Mouse (Mus musculus) midbrain, embryonic 13.5 days (tissue): ENCODE results near the gene Hist1h3c. TPM values are rescaled to one million over a fixed set of nuclear protein-coding genes. Genes with fewer than 3 reads are reported as not detected.
A peak's percentile ranks its signal among the peaks of the same experiment; 100 is the strongest.

Source experiments
- ATAC-seq: fragments of 200-750 bp; cut with Nextera tagmentation; 2 replicates; pipeline ENCODE4 v1.8.0; 2017; ENCODE audit warnings: mild to moderate bottlenecking, moderate TSS enrichment, moderate library complexity
- H3K27ac ChIP-seq: fragments of 300-500 bp; sonication (generic); 2 replicates; pipeline ENCODE4 v1.5.1; 2015; ENCODE audit warnings: inconsistent platforms, mild to moderate bottlenecking, moderate library complexity
- H3K27me3 ChIP-seq: fragments of 300-500 bp; sonication (generic); 2 replicates; pipeline ENCODE4 v1.6.1; 2015; ENCODE audit warnings: mild to moderate bottlenecking, inconsistent platforms
- H3K36me3 ChIP-seq: fragments of 300-500 bp; sonication (generic); 2 replicates; pipeline ENCODE4 v1.6.1; 2015; ENCODE audit warnings: mild to moderate bottlenecking, inconsistent platforms
- H3K4me1 ChIP-seq: fragments of 300-500 bp; sonication (generic); replicated peaks from 2 replicates; pipeline ENCODE4 v1.6.1; 2015; ENCODE audit warnings: inconsistent platforms
- H3K4me2 ChIP-seq: fragments of 300-500 bp; sonication (generic); replicated peaks from 2 replicates; pipeline ENCODE4 v1.6.1; 2015; ENCODE audit warnings: moderate library complexity, mild to moderate bottlenecking, inconsistent platforms
- H3K4me3 ChIP-seq: fragments of 300-500 bp; sonication (generic); replicated peaks from 2 replicates; pipeline ENCODE4 v1.5.1; 2015; ENCODE audit warnings: mild to moderate bottlenecking, inconsistent platforms
- H3K9ac ChIP-seq: fragments of 300-500 bp; sonication (generic); replicated peaks from 2 replicates; pipeline ENCODE4 v1.6.1; 2015; ENCODE audit warnings: mild to moderate bottlenecking, inconsistent platforms
- H3K9me3 ChIP-seq: fragments of 300-500 bp; sonication (generic); 2 replicates; pipeline ENCODE4 v1.6.1; 2016; ENCODE audit warnings: mild to moderate bottlenecking, inconsistent platforms
- WGBS: fragments of 180-500 bp; shearing (Covaris S2); methylation state at CpG from one replicate; pipeline ENCODE4 v1.1.7; 2015; 5-methylcytosine and 5-hydroxymethylcytosine counted together
- polyA plus RNA-seq: library from polyadenylated mRNA; unstranded; fragments of >200 nt; fragmentation: Nextera tagmentation; extraction: Ambion mirVana; gene quantifications from 2 replicates; pipeline ENCODE4 v1.2.1, GENCODE M21; 2015

The Hist1h3c gene
- polyA plus RNA-seq, 1 experiment from 2014 or later, result 3.2 TPM

GRCm38 (mm10) chr13:23744421-23745380 lies 701 bp downstream of the Hist1h3c start:
- Histone ChIP-seq H3K27ac (peak overlapping the region; percentile 19; the same call in 1 of the 2 replicates), H3K4me2 (peak overlapping the region; percentile 66), H3K9ac (peak overlapping the region; percentile 39; the same call in 1 of the 2 replicates), H3K4me3 (peak overlapping the region; percentile 39), H3K4me1 (peaks cover 34% of the 10 kb centered on the region), H3K27me3 (no peaks in the 10 kb centered on the region), H3K36me3 (no peaks in the 10 kb centered on the region), H3K9me3 (no peaks in the 10 kb centered on the region)
- WGBS, result 2% methylated on average over 15 of the region's 36 CpGs
- no peak for ATAC-seq

GRCm38 (mm10) chr13:23743963-23744362 lies 1.4 kb downstream of the Hist1h3c start:
- H3K36me3 ChIP-seq, result no peaks in the 10 kb centered on the region
- ATAC-seq, result no peak
- H3K9ac ChIP-seq, result no peak overlapping the region
- H3K4me2 ChIP-seq, result peak overlapping the region; percentile 66; the same call in 1 of the 2 replicates
- H3K4me1 ChIP-seq, result peaks cover 41% of the 10 kb centered on the region
- WGBS, result 39% methylated on average over 4 of the region's 4 CpGs
- no peaks in the 10 kb centered on the region for H3K27me3 ChIP-seq
- H3K9me3 ChIP-seq, result no peaks in the 10 kb centered on the region
- H3K4me3 ChIP-seq, result peak overlapping the region; percentile 39; the same call in 1 of the 2 replicates
- peak overlapping the region; percentile 19; the same call in 1 of the 2 replicates for H3K27ac ChIP-seq

GRCm38 (mm10) chr13:23743215-23743614 lies 2.2 kb downstream of the Hist1h3c start:
- no peak overlapping the region for H3K9ac ChIP-seq
- peaks cover 41% of the 10 kb centered on the region for H3K4me1 ChIP-seq
- H3K27ac ChIP-seq, result no peak overlapping the region
- 80% methylated on average over 5 of the region's 5 CpGs for WGBS
- H3K27me3 ChIP-seq, result no peaks in the 10 kb centered on the region
- H3K9me3 ChIP-seq, result no peaks in the 10 kb centered on the region
- no peak overlapping the region for H3K4me2 ChIP-seq
- H3K4me3 ChIP-seq, result no peak overlapping the region
- no peaks in the 10 kb centered on the region for H3K36me3 ChIP-seq
- no peak for ATAC-seq

GRCm38 (mm10) chr13:23742007-23742406 lies 3.4 kb downstream of the Hist1h3c start:
- ATAC-seq, result no peak
- Histone ChIP-seq H3K4me3 (no peak overlapping the region), H3K27me3 (no peaks in the 10 kb centered on the region), H3K9ac (no peak overlapping the region), H3K4me2 (no peak overlapping the region), H3K27ac (no peak overlapping the region), H3K9me3 (no peaks in the 10 kb centered on the region), H3K36me3 (no peaks in the 10 kb centered on the region), H3K4me1 (peaks cover 35% of the 10 kb centered on the region)

GRCm38 (mm10) chr13:23740910-23741309 lies 4.5 kb downstream of the Hist1h3c start:
- Histone ChIP-seq H3K9me3 (no peaks in the 10 kb centered on the region), H3K36me3 (no peaks in the 10 kb centered on the region), H3K27ac (no peak overlapping the region), H3K4me1 (peaks cover 33% of the 10 kb centered on the region), H3K9ac (no peak overlapping the region), H3K4me2 (peak overlapping the region; percentile 100; the same call in 1 of the 2 replicates), H3K4me3 (no peak overlapping the region), H3K27me3 (no peaks in the 10 kb centered on the region)
- ATAC-seq, result no peak
- WGBS, result 64% methylated on average over 5 of the region's 5 CpGs

GRCm38 (mm10) chr13:23740256-23740840 lies 5.1 kb downstream of the Hist1h3c start:
- Histone ChIP-seq H3K4me2 (peak overlapping the region; percentile 100), H3K4me1 (peaks cover 30% of the 10 kb centered on the region), H3K9me3 (no peaks in the 10 kb centered on the region), H3K27ac (peak overlapping the region; percentile 91), H3K27me3 (no peaks in the 10 kb centered on the region), H3K4me3 (peak overlapping the region; percentile 46), H3K9ac (peak overlapping the region; percentile 75), H3K36me3 (no peaks in the 10 kb centered on the region)
- 40% methylated on average over 13 of the region's 13 CpGs for WGBS
- ATAC-seq, result no peak

GRCm38 (mm10) chr13:23739922-23740252 lies 5.5 kb downstream of the Hist1h3c start:
- no peak for ATAC-seq
- H3K36me3 ChIP-seq, result no peaks in the 10 kb centered on the region
- H3K4me2 ChIP-seq, result peak overlapping the region; percentile 100
- peak overlapping the region; percentile 91 for H3K27ac ChIP-seq
- peaks cover 29% of the 10 kb centered on the region for H3K4me1 ChIP-seq
- no peaks in the 10 kb centered on the region for H3K9me3 ChIP-seq
- 1% methylated on average over 14 of the region's 14 CpGs for WGBS
- peak overlapping the region; percentile 46 for H3K4me3 ChIP-seq
- no peaks in the 10 kb centered on the region for H3K27me3 ChIP-seq
- peak overlapping the region; percentile 75 for H3K9ac ChIP-seq

- Histone ChIP-seq H3K27ac (peak overlapping the region; percentile 91), H3K27me3 (no peaks in the 10 kb centered on the region), H3K4me1 (peaks cover 25% of the 10 kb centered on the region), H3K4me3 (peak overlapping the region; percentile 46), H3K36me3 (no peaks in the 10 kb centered on the region), H3K4me2 (peak overlapping the region; percentile 100), H3K9me3 (no peaks in the 10 kb centered on the region), H3K9ac (peak overlapping the region; percentile 75)
- WGBS, result under 1% methylated on average over 39 of the region's 39 CpGs
- peak; percentile 90 for ATAC-seq
Measured at GRCm38 (mm10) chr13:23739069-23739921, 6.1 kb downstream of the Hist1h3c start.

GRCm38 (mm10) chr13:23738677-23739068 lies 6.7 kb downstream of the Hist1h3c start, which contains the start of gene Hist1h1c:
TSS of gene Hist1h1c (plus strand) at chr13:23738808.
- peaks cover 25% of the 10 kb centered on the region for H3K4me1 ChIP-seq
- H3K27ac ChIP-seq, result peak within 1 kb of the TSS; percentile 91
- no peaks in the 10 kb centered on the region for H3K27me3 ChIP-seq
- H3K9me3 ChIP-seq, result no peaks in the 10 kb centered on the region
- ATAC-seq, result peak; percentile 97
- H3K4me2 ChIP-seq, result peak within 1 kb of the TSS; percentile 100
- H3K4me3 ChIP-seq, result peak within 1 kb of the TSS; percentile 46
- WGBS, result 0% methylated on average over 36 of the region's 38 CpGs
- no peaks in the 10 kb centered on the region for H3K36me3 ChIP-seq
- peak within 1 kb of the TSS; percentile 75 for H3K9ac ChIP-seq

GRCm38 (mm10) chr13:23738041-23738440 lies 7.4 kb downstream of the Hist1h3c start:
- H3K4me3 ChIP-seq, result peak overlapping the region; percentile 46
- no peaks in the 10 kb centered on the region for H3K36me3 ChIP-seq
- H3K9ac ChIP-seq, result peak overlapping the region; percentile 75
- no peak for ATAC-seq
- H3K27ac ChIP-seq, result peak overlapping the region; percentile 91
- peaks cover 25% of the 10 kb centered on the region for H3K4me1 ChIP-seq
- no peaks in the 10 kb centered on the region for H3K9me3 ChIP-seq
- no peaks in the 10 kb centered on the region for H3K27me3 ChIP-seq
- 16% methylated on average over 4 of the region's 4 CpGs for WGBS
- H3K4me2 ChIP-seq, result peak overlapping the region; percentile 100

- Histone ChIP-seq H3K9me3 (no peaks in the 10 kb centered on the region), H3K36me3 (no peaks in the 10 kb centered on the region), H3K4me1 (peaks cover 25% of the 10 kb centered on the region), H3K4me3 (no peak overlapping the region), H3K4me2 (no peak overlapping the region), H3K27ac (no peak overlapping the region), H3K27me3 (no peaks in the 10 kb centered on the region), H3K9ac (no peak overlapping the region)
- 74% methylated on average over 5 of the region's 5 CpGs for WGBS
- no peak for ATAC-seq
Measured at GRCm38 (mm10) chr13:23737091-23737490, 8.3 kb downstream of the Hist1h3c start.
